Mouse (Mus musculus) MEL (cell line): Measurements from ENCODE around the gene Cbx8. TPM values are rescaled to one million over a fixed set of nuclear protein-coding genes. Genes with fewer than 3 reads are reported as not detected.

Experiments used
- DNase-seq: peaks from one replicate; pipeline ENCODE4 v3.0.0; 2011; ENCODE audit warnings: low read depth, low spot score
- H3K27ac ChIP-seq: 2 replicates; pipeline ENCODE4 v1.5.1; 2012; ENCODE audit warnings: low read depth, mild to moderate bottlenecking, control low read depth, low read length, moderate library complexity; ENCODE audit not compliant: control insufficient read depth
- H3K27me3 ChIP-seq, 2 experiments: fragments of 150-350 bp in 1 of 2; sonication (generic) in 1 of 2; 2 replicates each; pipeline ENCODE4 v1.6.1; 2012; ENCODE audit warnings: low read length in 2 of 2, mild to moderate bottlenecking in 2 of 2, improper control_type of control experiment in 1 of 2, moderate library complexity in 1 of 2; ENCODE audit not compliant: insufficient read depth in 2 of 2, control insufficient read depth in 1 of 2
- H3K36me3 ChIP-seq, 2 experiments: 2 replicates each; pipeline ENCODE4 v1.6.1; 2012 to 2014; ENCODE audit warnings: low read length in 2 of 2, improper control_type of control experiment in 1 of 2, inconsistent platforms in 1 of 2, mild to moderate bottlenecking in 1 of 2; ENCODE audit not compliant: insufficient read depth in 2 of 2, control insufficient read depth in 1 of 2
- H3K4me1 ChIP-seq, 2 experiments: fragments of 150-350 bp in 1 of 2; sonication (generic) in 1 of 2; 2 replicates each; pipeline ENCODE4 v1.6.1; 2012; ENCODE audit warnings: low read length in 2 of 2, improper control_type of control experiment in 1 of 2, mild to moderate bottlenecking in 1 of 2; ENCODE audit not compliant: insufficient read depth in 2 of 2, control insufficient read depth in 1 of 2
- H3K4me3 ChIP-seq, 2 experiments: fragments of 150-350 bp in 1 of 2; sonication (generic) in 1 of 2; 2 replicates each; pipeline ENCODE4 v1.5.1; 2012; ENCODE audit warnings: low read depth in 2 of 2, low read length in 2 of 2, mild to moderate bottlenecking in 2 of 2, moderate library complexity in 2 of 2, control low read depth in 1 of 2, improper control_type of control experiment in 1 of 2; ENCODE audit not compliant: control insufficient read depth in 1 of 2, insufficient read depth in 1 of 2
- H3K79me2 ChIP-seq: 2 replicates; pipeline ENCODE4 v1.6.1; 2012; ENCODE audit warnings: mild to moderate bottlenecking, low read length, moderate library complexity; ENCODE audit not compliant: control insufficient read depth, poor library complexity, insufficient read depth
- H3K9ac ChIP-seq: 2 replicates; pipeline ENCODE4 v1.6.1; 2012; ENCODE audit warnings: low read depth, mild to moderate bottlenecking, control low read depth, low read length, moderate library complexity; ENCODE audit not compliant: control insufficient read depth, poor library complexity, severe bottlenecking
- H3K9me3 ChIP-seq: fragments of 150-350 bp; sonication (generic); replicated peaks from 2 replicates; pipeline ENCODE4 v1.6.1; 2012; ENCODE audit warnings: mild to moderate bottlenecking, low read length, improper control_type of control experiment, moderate library complexity; ENCODE audit not compliant: insufficient read depth
- BHLHE40 ChIP-seq: IDR thresholded peaks from 2 replicates; pipeline ENCODE4 v1.6.1; 2012; ENCODE audit warnings: low read depth, mild to moderate bottlenecking, inconsistent platforms, low read length, improper control_type of control experiment, borderline replicate concordance
- CHD1 ChIP-seq: IDR thresholded peaks from 2 replicates; pipeline ENCODE4 v1.6.1; 2012; ENCODE audit warnings: low read depth, mild to moderate bottlenecking, inconsistent platforms, low read length, improper control_type of control experiment
- CTCF ChIP-seq, 3 experiments: IDR thresholded peaks in 2 of 3; conservative IDR thresholded peaks in 1 of 3; 2 replicates each; pipeline ENCODE4 v1.5.1; 2011 to 2012; ENCODE audit warnings: low read length in 3 of 3, low read depth in 2 of 3, mild to moderate bottlenecking in 2 of 3, improper control_type of control experiment in 1 of 3, inconsistent platforms in 1 of 3, mixed read lengths in 1 of 3, moderate library complexity in 1 of 3; ENCODE audit not compliant: control insufficient read depth in 1 of 3, insufficient read depth in 1 of 3, poor library complexity in 1 of 3, severe bottlenecking in 1 of 3
- E2F4 ChIP-seq: IDR thresholded peaks from 2 replicates; pipeline ENCODE4 v1.6.1; 2011; ENCODE audit warnings: low read depth, low read length, improper control_type of control experiment, borderline replicate concordance
- ELF1 ChIP-seq: IDR thresholded peaks from 2 replicates; pipeline ENCODE4 v1.6.1; 2014; ENCODE audit warnings: low read depth, mild to moderate bottlenecking, inconsistent platforms, low read length, improper control_type of control experiment, moderate library complexity
- HCFC1 ChIP-seq: IDR thresholded peaks from 2 replicates; pipeline ENCODE4 v1.6.1; 2012; ENCODE audit warnings: low read depth, mild to moderate bottlenecking, inconsistent platforms, low read length, improper control_type of control experiment, moderate library complexity
- JUND ChIP-seq: IDR thresholded peaks from 2 replicates; pipeline ENCODE4 v1.6.1; 2011; ENCODE audit warnings: low read depth, mild to moderate bottlenecking, improper control_type of control experiment, low read length
- MAFK ChIP-seq: IDR thresholded peaks from 2 replicates; pipeline ENCODE4 v1.6.1; 2011; ENCODE audit warnings: low read depth, mild to moderate bottlenecking, low read length, improper control_type of control experiment, borderline replicate concordance
- MAX ChIP-seq: IDR thresholded peaks from 2 replicates; pipeline ENCODE4 v1.6.1; 2011; ENCODE audit warnings: low read length, improper control_type of control experiment
- MAZ ChIP-seq: IDR thresholded peaks from 2 replicates; pipeline ENCODE4 v1.6.1; 2012; ENCODE audit warnings: low read depth, mild to moderate bottlenecking, inconsistent platforms, low read length, improper control_type of control experiment
- MEF2A ChIP-seq: IDR thresholded peaks from 2 replicates; pipeline ENCODE4 v1.6.1; 2014; ENCODE audit warnings: low read depth, mild to moderate bottlenecking, inconsistent platforms, low read length, improper control_type of control experiment; ENCODE audit not compliant: poor library complexity, insufficient replicate concordance, severe bottlenecking; ENCODE audit errors: extremely low read depth
- MYB ChIP-seq: IDR thresholded peaks from 2 replicates; pipeline ENCODE4 v1.6.1; 2011; ENCODE audit warnings: mild to moderate bottlenecking, low read depth, low read length, improper control_type of control experiment
- MYC ChIP-seq: IDR thresholded peaks from 2 replicates; pipeline ENCODE4 v1.6.1; 2011; ENCODE audit warnings: low read depth, mild to moderate bottlenecking, low read length, improper control_type of control experiment, moderate library complexity
- NELFE ChIP-seq: IDR thresholded peaks from 2 replicates; pipeline ENCODE4 v1.6.1; 2011; ENCODE audit warnings: low read depth, low read length, improper control_type of control experiment
- NRF1 ChIP-seq: IDR thresholded peaks from 2 replicates; pipeline ENCODE4 v1.6.1; 2014; ENCODE audit warnings: low read depth, mild to moderate bottlenecking, inconsistent platforms, low read length, improper control_type of control experiment, moderate library complexity; ENCODE audit not compliant: poor library complexity, insufficient read depth, severe bottlenecking
- POLR2AphosphoS2 ChIP-seq: IDR thresholded peaks from 2 replicates; pipeline ENCODE4 v1.6.1; 2011; ENCODE audit warnings: low read length, improper control_type of control experiment
- POLR2AphosphoS5 ChIP-seq: IDR thresholded peaks from 2 replicates; pipeline ENCODE4 v1.6.1; 2012; ENCODE audit warnings: low read depth, borderline replicate concordance, mild to moderate bottlenecking, inconsistent platforms, low read length, moderate library complexity, mixed read lengths
- RAD21 ChIP-seq: IDR thresholded peaks from 2 replicates; pipeline ENCODE4 v1.6.1; 2011; ENCODE audit warnings: mild to moderate bottlenecking, low read depth, low read length, improper control_type of control experiment
- SIN3A ChIP-seq: IDR thresholded peaks from 2 replicates; pipeline ENCODE4 v1.6.1; 2012; ENCODE audit warnings: low read length, improper control_type of control experiment, inconsistent platforms
- SMC3 ChIP-seq: IDR thresholded peaks from 2 replicates; pipeline ENCODE4 v1.6.1; 2011; ENCODE audit warnings: low read depth, low read length, improper control_type of control experiment
- TCF12 ChIP-seq: IDR thresholded peaks from 2 replicates; pipeline ENCODE4 v1.6.1; 2014; ENCODE audit warnings: low read depth, mild to moderate bottlenecking, inconsistent platforms, low read length, improper control_type of control experiment, moderate library complexity
- UBTF ChIP-seq: IDR thresholded peaks from 2 replicates; pipeline ENCODE4 v1.6.1; 2012; ENCODE audit warnings: low read depth, mild to moderate bottlenecking, inconsistent platforms, low read length, improper control_type of control experiment, moderate library complexity, borderline replicate concordance; ENCODE audit not compliant: insufficient read depth
- USF1 ChIP-seq: IDR thresholded peaks from 2 replicates; pipeline ENCODE4 v1.6.1; 2014; ENCODE audit warnings: low read depth, mild to moderate bottlenecking, inconsistent platforms, low read length, improper control_type of control experiment, moderate library complexity
- USF2 ChIP-seq, 2 experiments: IDR thresholded peaks; 2 replicates each; pipeline ENCODE4 v1.6.1; 2011 to 2012; ENCODE audit warnings: improper control_type of control experiment in 2 of 2, low read length in 2 of 2, borderline replicate concordance in 1 of 2, inconsistent platforms in 1 of 2, low read depth in 1 of 2, mild to moderate bottlenecking in 1 of 2; ENCODE audit not compliant: insufficient read depth in 1 of 2
- ZNF384 ChIP-seq: IDR thresholded peaks from 2 replicates; pipeline ENCODE4 v1.6.1; 2012; ENCODE audit warnings: low read depth, mild to moderate bottlenecking, inconsistent platforms, low read length, improper control_type of control experiment
- polyA plus RNA-seq, 2 experiments: library from polyadenylated mRNA; stranded (reverse) in 1 of 2; unstranded in 1 of 2; fragments of >175 nt in 1 of 2; fragments of >200 nt in 1 of 2; gene quantifications; 2 replicates each; pipeline versions ENCODE4 v1.2.1 to v1.2.4; 2012; ENCODE audit warnings: low replicate concordance in 2 of 2, low read depth in 1 of 2; ENCODE audit not compliant: insufficient read length in 2 of 2, insufficient read depth in 1 of 2, missing spikeins in 1 of 2
- total RNA-seq: library from RNA; depleted of rRNA; stranded (reverse); fragments of 300-350 nt; gene quantifications from 2 replicates; pipeline ENCODE4 v1.2.3, GENCODE M21; 2012

Gene Cbx8
- total and polyA plus RNA-seq, 3 experiments, result 5.7 to 11.3 TPM; not detected in 1

- no peaks in the 10 kb centered on the region for H3K9me3 ChIP-seq
Observed at GRCm38 (mm10) chr11:119056301-119057211, 15.8 kb upstream of the Cbx8 start.

GRCm38 (mm10) chr11:119055571-119056131 is 14.9 kb upstream of the Cbx8 start:
- H3K27ac ChIP-seq, result no peak overlapping the region
- H3K27me3 ChIP-seq, result no peaks in the 10 kb centered on the region
- H3K9ac ChIP-seq, result no peak overlapping the region
- no peaks in the 10 kb centered on the region for H3K79me2 ChIP-seq
- no peak overlapping the region for H3K4me3 ChIP-seq
- H3K9me3 ChIP-seq, result no peaks in the 10 kb centered on the region
- H3K36me3 ChIP-seq, result peaks cover 0 to 2% of the 10 kb centered on the region in 2 experiments; a peak in 1 of 4 replicates
- H3K4me1 ChIP-seq, result 0 out of 4 replicates have a peak, but pooled peaks cover 0 to 7% of the 10 kb centered on the region in 2 experiments
- no peak for TF ChIP-seq MAZ
- TF ChIP-seq SMC3, result no peak
- no peak for TF ChIP-seq CHD1
- no peak for TF ChIP-seq SIN3A
- no peak for TF ChIP-seq UBTF
- TF ChIP-seq RAD21, result no peak
- no peak for TF ChIP-seq POLR2AphosphoS2
- no peak for TF ChIP-seq MAFK
- TF ChIP-seq USF1, result no peak
- no peak for TF ChIP-seq MYB
- TF ChIP-seq POLR2AphosphoS5, result no peak
- TF ChIP-seq, all 39 proteins: peak for 0
- no peak for DNase-seq

More at GRCm38 (mm10) chr11:119056301-119057211, 15.8 kb upstream of the Cbx8 start:
- 0 out of 4 replicates have a peak, but pooled peaks cover 0 to 7% of the 10 kb centered on the region in 2 experiments for H3K4me1 ChIP-seq
- TF ChIP-seq MEF2A (no peak), SIN3A (no peak), SMC3 (no peak), ELF1 (no peak), NRF1 (no peak), UBTF (no peak), USF1 (no peak), MYC (no peak), USF2 (IDR thresholded peaks at IDR 0.05; ENCODE audit: borderline replicate concordance in 1 of 2, insufficient read depth in 1 of 2, low read depth in 1 of 2, low read length in 2 of 2) (no peak), JUND (no peak), RAD21 (no peak), ZNF384 (no peak), MAX (no peak), CHD1 (no peak), BHLHE40 (no peak), NELFE (no peak), HCFC1 (no peak), E2F4 (no peak), CTCF (IDR thresholded peaks at IDR 0.05 in 2 of 3, conservative IDR thresholded peaks at IDR 0.05 in 1 of 3; ENCODE audit: control insufficient read depth in 1 of 3, insufficient read depth in 1 of 3, low read depth in 2 of 3, low read length in 3 of 3, poor library complexity in 1 of 3, severe bottlenecking in 1 of 3) (no peak), TCF12 (no peak)
- TF ChIP-seq, all 39 proteins: peak for 0
- DNase-seq, result no peak
- Histone ChIP-seq H3K36me3 (peaks cover 0 to 2% of the 10 kb centered on the region in 2 experiments; a peak in 1 of 4 replicates), H3K9ac (no peak overlapping the region), H3K27me3 (no peaks in the 10 kb centered on the region), H3K79me2 (no peaks in the 10 kb centered on the region), H3K27ac (no peak overlapping the region), H3K4me3 (no peak overlapping the region)
